Mouse (Mus musculus) heart, adult 2 months (tissue): ENCODE measurements at regions not wholly inside any gene's neighbourhood (a gene's known extent, or its start where the extent isn't known, plus 50 kb on each side); places are given as distances from the start of the nearest gene placed in this dataset.
"Not testable (repeated sequence)": the region's sequence is repeated elsewhere in the genome, so short reads cannot be mapped to it uniquely, and the experiment has no call there.

Experiments used
- CTCF ChIP-seq: fragments of 200-600 bp; IDR thresholded peaks from 2 replicates; pipeline ENCODE4 v1.8.1; 2022; ENCODE audit warnings: antibody characterized with exemption, mild to moderate bottlenecking, moderate library complexity
- EP300 ChIP-seq: fragments of 200-500 bp; IDR thresholded peaks from 2 replicates; pipeline ENCODE4 v1.6.1; 2011; ENCODE audit warnings: low read depth, low read length, control low read depth; ENCODE audit not compliant: insufficient read depth
- POLR2A ChIP-seq: fragments of 200-500 bp; IDR thresholded peaks from 2 replicates; pipeline ENCODE4 v1.6.1; 2011; ENCODE audit warnings: mild to moderate bottlenecking, low read depth, low read length, control low read depth; ENCODE audit not compliant: insufficient read depth

DNA sequence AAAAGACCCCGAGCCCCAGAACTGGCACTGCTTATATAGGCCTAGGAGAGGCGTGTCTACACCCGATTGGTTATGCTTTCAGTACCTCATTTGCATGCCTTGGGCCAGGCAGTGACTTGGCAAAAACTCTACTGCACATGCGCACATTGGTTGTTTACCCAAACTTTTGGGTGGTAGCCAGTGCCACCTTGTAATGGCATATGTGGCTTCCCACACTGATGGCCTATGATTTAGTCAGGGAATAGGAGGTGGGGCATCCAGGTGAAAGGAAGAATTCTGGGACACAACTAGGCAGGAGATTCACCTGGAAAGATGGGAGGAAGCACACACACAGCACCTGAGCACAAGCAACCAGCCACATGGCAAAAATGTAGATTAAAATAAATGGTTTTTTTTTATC is 114.9 kb upstream of the Tmc3 start:
- not testable (repeated sequence) for TF ChIP-seq CTCF, EP300, POLR2A
